Mouse (Mus musculus) megakaryocyte, embryonic 14.5 days (primary cell): Measurements from ENCODE around the gene Fras1.

Experiments used
- FLI1 ChIP-seq: IDR thresholded peaks from 2 replicates; pipeline ENCODE4 v1.6.1; 2012; ENCODE audit warnings: low read length, inconsistent platforms, mixed read lengths
- GATA1 ChIP-seq: IDR thresholded peaks from 3 replicates; pipeline ENCODE4 v1.6.1; 2012; ENCODE audit warnings: mixed read lengths, low read length, inconsistent platforms, borderline replicate concordance

DNA sequence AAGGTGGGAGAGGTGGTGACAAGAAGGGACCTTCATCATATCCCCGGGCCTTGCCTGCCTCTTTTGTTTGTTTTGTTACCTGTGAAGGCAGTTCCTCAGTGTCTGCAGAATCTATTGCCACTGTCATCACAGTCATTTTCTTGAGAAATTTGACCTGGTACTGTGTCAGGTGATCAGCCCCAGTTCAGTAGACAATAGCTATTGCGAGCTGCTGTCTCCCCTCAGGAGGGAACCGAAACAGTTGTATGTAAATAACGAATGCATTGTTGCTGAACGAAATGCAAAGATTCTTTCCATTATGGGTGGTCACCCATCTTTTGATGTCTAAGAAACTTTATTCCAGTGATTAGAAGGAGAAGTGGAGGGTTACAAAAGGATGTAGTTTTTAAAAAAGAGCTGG, 137.2 kb downstream of the Fras1 start:
- TF ChIP-seq GATA1: no peak
- no peak for TF ChIP-seq FLI1
